Mouse (Mus musculus) MEL (cell line): ENCODE data around the gene Ptprf.

Experiments
- CHD2 ChIP-seq: IDR thresholded peaks from 2 replicates; pipeline ENCODE4 v1.6.1; 2011; ENCODE audit warnings: low read length, improper control_type of control experiment
- CTCF ChIP-seq, 3 experiments: IDR thresholded peaks in 2 of 3; conservative IDR thresholded peaks in 1 of 3; 2 replicates each; pipeline ENCODE4 v1.5.1; 2011 to 2012; ENCODE audit warnings: low read length in 3 of 3, low read depth in 2 of 3, mild to moderate bottlenecking in 2 of 3, improper control_type of control experiment in 1 of 3, inconsistent platforms in 1 of 3, mixed read lengths in 1 of 3, moderate library complexity in 1 of 3; ENCODE audit not compliant: control insufficient read depth in 1 of 3, insufficient read depth in 1 of 3, poor library complexity in 1 of 3, severe bottlenecking in 1 of 3
- EP300 ChIP-seq, 2 experiments: IDR thresholded peaks; 2 replicates each; pipeline ENCODE4 v1.6.1; 2011; ENCODE audit warnings: improper control_type of control experiment in 2 of 2, low read length in 2 of 2, low read depth in 1 of 2, mild to moderate bottlenecking in 1 of 2
- GABPA ChIP-seq: IDR thresholded peaks from 2 replicates; pipeline ENCODE4 v1.6.1; 2012; ENCODE audit warnings: low read depth, mild to moderate bottlenecking, inconsistent platforms, low read length, improper control_type of control experiment, moderate library complexity
- GATA1 ChIP-seq: IDR thresholded peaks from 2 replicates; pipeline ENCODE4 v1.6.1; 2011; ENCODE audit warnings: low read depth, low read length, improper control_type of control experiment
- MAFK ChIP-seq: IDR thresholded peaks from 2 replicates; pipeline ENCODE4 v1.6.1; 2011; ENCODE audit warnings: low read depth, mild to moderate bottlenecking, low read length, improper control_type of control experiment, borderline replicate concordance
- POLR2AphosphoS2 ChIP-seq: IDR thresholded peaks from 2 replicates; pipeline ENCODE4 v1.6.1; 2011; ENCODE audit warnings: low read length, improper control_type of control experiment
- POLR2AphosphoS5 ChIP-seq: IDR thresholded peaks from 2 replicates; pipeline ENCODE4 v1.6.1; 2012; ENCODE audit warnings: low read depth, borderline replicate concordance, mild to moderate bottlenecking, inconsistent platforms, low read length, moderate library complexity, mixed read lengths
- RCOR1 ChIP-seq: IDR thresholded peaks from 2 replicates; pipeline ENCODE4 v1.6.1; 2012; ENCODE audit warnings: low read depth, mild to moderate bottlenecking, inconsistent platforms, low read length, improper control_type of control experiment
- SIN3A ChIP-seq: IDR thresholded peaks from 2 replicates; pipeline ENCODE4 v1.6.1; 2012; ENCODE audit warnings: low read length, improper control_type of control experiment, inconsistent platforms
- SMC3 ChIP-seq: IDR thresholded peaks from 2 replicates; pipeline ENCODE4 v1.6.1; 2011; ENCODE audit warnings: low read depth, low read length, improper control_type of control experiment
- TAL1 ChIP-seq: IDR thresholded peaks from 2 replicates; pipeline ENCODE4 v1.6.1; 2012; ENCODE audit warnings: mild to moderate bottlenecking, inconsistent platforms, low read length, moderate library complexity, mixed read lengths
- ZKSCAN1 ChIP-seq: IDR thresholded peaks from 2 replicates; pipeline ENCODE4 v1.6.1; 2012; ENCODE audit warnings: low read depth, mild to moderate bottlenecking, inconsistent platforms, low read length, improper control_type of control experiment, moderate library complexity
- ZNF384 ChIP-seq: IDR thresholded peaks from 2 replicates; pipeline ENCODE4 v1.6.1; 2012; ENCODE audit warnings: low read depth, mild to moderate bottlenecking, inconsistent platforms, low read length, improper control_type of control experiment

GRCm38 (mm10) chr4:118289266-118289665 is 1.9 kb downstream of the Ptprf start:
- TF ChIP-seq GATA1 (no peak), POLR2AphosphoS5 (no peak), CTCF (IDR thresholded peaks at IDR 0.05 in 2 of 3, conservative IDR thresholded peaks at IDR 0.05 in 1 of 3; ENCODE audit: control insufficient read depth in 1 of 3, insufficient read depth in 1 of 3, low read depth in 2 of 3, low read length in 3 of 3, poor library complexity in 1 of 3, severe bottlenecking in 1 of 3) (no peak), EP300 (IDR thresholded peaks at IDR 0.05; ENCODE audit: low read depth in 1 of 2, low read length in 2 of 2) (no peak), MAFK (no peak), SIN3A (no peak), TAL1 (no peak), SMC3 (no peak), ZKSCAN1 (no peak), CHD2 (no peak), POLR2AphosphoS2 (no peak), GABPA (no peak), RCOR1 (no peak), ZNF384 (no peak)
